Mouse (Mus musculus) G1E (cell line): Measurements from ENCODE around the gene Sf3b5.

Experiments used
- CTCF ChIP-seq: IDR thresholded peaks from 2 replicates; pipeline ENCODE4 v1.5.1; 2012; ENCODE audit warnings: low read depth, low read length, inconsistent platforms, mixed read lengths
- GATA1 ChIP-seq: IDR thresholded peaks from 2 replicates; pipeline ENCODE4 v1.6.1; 2012; ENCODE audit warnings: borderline replicate concordance, low read length, inconsistent platforms, mixed read lengths
- GATA2 ChIP-seq: IDR thresholded peaks from 2 replicates; pipeline ENCODE4 v1.6.1; 2012; ENCODE audit warnings: low read depth, low read length, inconsistent platforms, borderline replicate concordance
- POLR2AphosphoS5 ChIP-seq: IDR thresholded peaks from 2 replicates; pipeline ENCODE4 v1.6.1; 2012; ENCODE audit warnings: low read depth, low read length, inconsistent platforms; ENCODE audit not compliant: insufficient replicate concordance
- TAL1 ChIP-seq: conservative IDR thresholded peaks from 2 replicates; pipeline ENCODE4 v1.6.1; 2012; ENCODE audit warnings: low read depth, low read length, inconsistent platforms, mixed read lengths

GRCm38 (mm10) chr10:12977787-12978212 lies 27.3 kb upstream of the Sf3b5 start:
- TF ChIP-seq CTCF (no peak), TAL1 (no peak), GATA1 (no peak), POLR2AphosphoS5 (no peak), GATA2 (no peak)
